Mouse (Mus musculus) left cerebral cortex, postnatal 10 days (tissue): ENCODE data around the gene Cntnap5a. TPM values are rescaled to one million over a fixed set of nuclear protein-coding genes. Genes with fewer than 3 reads are reported as not detected.

Experiments
- DNase-seq, 2 experiments: peaks; one replicate each; pipeline ENCODE4 v3.0.0; 2021 to 2022; ENCODE audit warnings: low spot score in 2 of 2, mixed read lengths in 1 of 2; ENCODE audit errors: extremely low spot score in 1 of 2
- intact Hi-C: fragments of 180-260 bp; cut with DNase I; formaldehyde crosslinking; loops from one replicate; pipeline ENCODE4 v1.15.1; 2025
- total RNA-seq, 2 experiments: library from RNA; stranded (reverse); gene quantifications; 2 replicates each; pipeline ENCODE4 v1.2.3; 2021

Gene Cntnap5a
- total RNA-seq, result 10 to 100 TPM; 28.4 to 30.5 TPM

DNA sequence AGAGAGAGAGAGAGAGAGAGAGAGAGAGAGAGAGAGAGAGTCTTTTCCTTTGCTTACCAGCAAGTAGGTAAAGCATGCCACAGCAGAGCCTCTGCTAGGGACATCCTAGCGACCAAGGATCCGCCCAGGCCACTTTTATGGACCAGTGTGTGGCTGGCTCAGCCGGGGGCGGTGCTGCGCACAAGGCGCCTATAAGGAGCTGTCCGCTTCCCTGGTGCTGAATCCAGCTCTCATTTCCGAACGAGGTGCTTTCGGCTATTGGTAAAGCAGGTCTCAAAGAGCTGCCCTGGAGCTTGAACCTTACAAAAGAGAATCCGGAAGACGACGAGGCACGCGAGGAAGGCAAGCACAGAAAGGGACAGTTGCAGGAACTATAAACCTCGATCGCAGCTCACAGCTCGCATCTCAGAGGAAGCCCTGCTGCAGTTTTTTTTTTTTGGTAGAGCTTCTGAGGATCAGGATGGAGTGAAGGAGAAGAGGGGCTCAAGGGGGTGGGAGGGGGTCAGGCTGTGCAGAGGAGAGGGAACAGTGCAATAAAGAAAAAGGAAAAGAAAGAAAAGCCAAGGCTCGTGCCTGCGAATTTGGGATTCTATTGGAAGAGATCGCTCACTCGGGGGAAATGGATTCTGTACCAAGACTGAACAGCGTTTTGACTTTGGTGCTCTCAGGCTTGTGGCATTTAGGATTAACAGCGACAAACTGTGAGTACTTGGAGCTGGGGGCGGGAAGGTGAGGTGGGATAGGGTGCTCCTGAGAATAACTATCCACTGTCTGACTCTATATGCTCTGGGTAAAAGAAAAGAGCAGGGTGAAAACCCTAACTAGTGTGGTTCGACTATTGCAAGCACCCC, at the start of gene Cntnap5a:
Gene Cntnap5a, plus strand, starts transcription at position 239 of the 851 bp plus-strand sequence.
- DNase-seq, result peak; percentile 46 to 55
- intact Hi-C loops, result loop anchor here (10.0 kb wide), 1 partner anchor 1440 kb away; no protein-coding TSS in a partner anchor

DNA sequence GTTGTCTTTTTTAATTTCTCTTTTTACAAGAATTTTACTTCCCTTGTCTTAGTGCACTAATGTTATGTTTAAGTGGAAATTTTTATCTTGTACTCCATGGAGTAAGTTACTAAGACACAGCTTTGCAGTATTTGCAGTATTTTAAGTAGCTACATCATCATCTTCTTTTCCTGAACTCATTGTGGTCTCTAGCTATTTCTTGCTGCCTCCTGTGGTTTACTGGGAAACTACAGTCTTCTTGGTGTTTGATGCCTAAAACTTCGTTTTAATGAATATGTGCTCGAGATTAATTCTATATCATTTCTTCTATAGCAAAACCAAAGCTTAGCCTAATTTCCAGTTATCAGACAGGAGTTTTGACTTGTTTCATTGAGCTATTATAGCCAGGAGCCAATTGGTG, 37.6 kb upstream of the Cntnap5a start:
- DNase-seq, result no peak
- intact Hi-C loops, result no loop called here

- no peak for DNase-seq
- intact Hi-C loops, result no loop called here
Observed at GRCm38 (mm10) chr1:115658343-115659064, 26.1 kb upstream of the Cntnap5a start.

DNA sequence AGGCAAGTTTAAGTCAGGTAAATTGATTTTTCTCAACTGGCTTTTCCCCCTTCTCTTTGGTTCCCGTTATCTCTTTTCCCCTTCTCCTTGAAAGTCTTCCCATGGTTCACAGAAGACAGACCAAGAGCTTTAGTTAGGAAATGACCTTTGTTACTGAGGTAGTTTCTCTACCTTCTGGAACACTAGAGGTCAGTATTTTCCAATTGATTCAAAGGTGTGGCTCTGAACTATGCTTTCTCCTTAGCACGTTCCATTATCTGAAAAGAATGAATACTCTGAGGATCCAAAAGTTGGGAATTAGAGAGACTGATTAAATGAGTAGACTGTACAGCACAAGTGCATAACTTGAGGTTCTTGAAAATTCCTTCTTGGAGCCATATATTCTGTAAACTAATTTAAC, 1.9 kb downstream of the Cntnap5a start:
- intact Hi-C loops, result loop anchor here (10.0 kb wide), 1 partner anchor 1438 kb away; no protein-coding TSS in a partner anchor
- DNase-seq, result no peak

GRCm38 (mm10) chr1:115699798-115700197, 15.2 kb downstream of the Cntnap5a start:
- DNase-seq, result no peak
- intact Hi-C loops, result no loop called here

GRCm38 (mm10) chr1:115742556-115742955, 58.0 kb downstream of the Cntnap5a start:
- DNase-seq, result no peak
- intact Hi-C loops, result no loop called here

- intact Hi-C loops, result no loop called here
- no peak for DNase-seq
Observed at GRCm38 (mm10) chr1:115745569-115745968, 61.0 kb downstream of the Cntnap5a start.

DNA sequence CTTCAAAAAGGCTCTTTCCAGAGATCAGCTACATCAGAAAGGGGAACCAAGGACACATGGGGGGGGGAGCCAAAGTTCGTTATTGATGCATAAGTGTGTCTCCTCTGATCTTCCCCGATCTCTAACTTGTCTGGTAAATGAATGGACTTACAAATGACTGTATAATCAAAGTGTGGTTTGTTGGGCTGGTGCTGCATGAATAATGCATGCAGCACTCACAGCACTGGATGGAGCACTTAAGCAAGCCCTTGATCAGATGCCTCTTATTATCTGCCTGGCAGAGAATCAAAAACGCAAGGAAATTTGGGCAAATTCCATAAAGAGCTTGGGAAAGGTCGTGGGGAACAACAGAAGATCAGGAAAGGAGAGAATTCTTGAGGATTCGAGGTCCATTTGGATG, 100.2 kb downstream of the Cntnap5a start:
- peak in 1 of 2 experiments; percentile 18 for DNase-seq

GRCm38 (mm10) chr1:115842591-115842990, 158.0 kb downstream of the Cntnap5a start:
- intact Hi-C loops, result no loop called here
- no peak for DNase-seq

More for the DNA sequence above, 100.2 kb downstream of the Cntnap5a start:
- intact Hi-C loops, result no loop called here

- DNase-seq, result no peak
- intact Hi-C loops, result no loop called here
Observed at GRCm38 (mm10) chr1:115847605-115848004, 163.0 kb downstream of the Cntnap5a start.

GRCm38 (mm10) chr1:115852206-115852605, 167.7 kb downstream of the Cntnap5a start:
- DNase-seq, result peak in 1 of 2 experiments; percentile 27
- intact Hi-C loops, result no loop called here

GRCm38 (mm10) chr1:115918396-115918795, 233.8 kb downstream of the Cntnap5a start:
- intact Hi-C loops, result no loop called here
- no peak for DNase-seq

GRCm38 (mm10) chr1:115925953-115926665, 241.6 kb downstream of the Cntnap5a start:
- intact Hi-C loops, result loop anchor here (2.0 kb wide), 1 partner anchor 63 kb away; no protein-coding TSS in a partner anchor
- no peak for DNase-seq

DNA sequence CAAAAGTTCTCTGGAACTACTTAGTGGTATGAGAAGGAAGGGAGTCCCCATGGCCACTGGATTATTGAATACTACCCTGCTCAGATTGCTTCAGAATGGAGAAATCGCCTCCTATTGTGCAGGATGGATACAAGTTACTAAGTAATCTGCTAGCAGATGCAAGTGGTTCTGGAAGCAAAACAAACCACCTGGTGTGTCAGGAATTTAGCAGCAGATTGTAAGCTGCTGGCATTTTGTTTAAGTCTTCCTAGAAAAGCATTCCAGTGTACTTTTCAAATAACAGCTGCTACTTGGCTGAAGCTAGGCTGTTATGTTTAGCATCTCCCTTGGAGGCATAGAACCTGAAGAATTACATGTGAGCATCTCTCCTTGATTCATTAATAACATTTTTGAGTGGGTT, 247.5 kb downstream of the Cntnap5a start:
- intact Hi-C loops, result no loop called here
- DNase-seq, result peak in 1 of 2 experiments; percentile 22

DNA sequence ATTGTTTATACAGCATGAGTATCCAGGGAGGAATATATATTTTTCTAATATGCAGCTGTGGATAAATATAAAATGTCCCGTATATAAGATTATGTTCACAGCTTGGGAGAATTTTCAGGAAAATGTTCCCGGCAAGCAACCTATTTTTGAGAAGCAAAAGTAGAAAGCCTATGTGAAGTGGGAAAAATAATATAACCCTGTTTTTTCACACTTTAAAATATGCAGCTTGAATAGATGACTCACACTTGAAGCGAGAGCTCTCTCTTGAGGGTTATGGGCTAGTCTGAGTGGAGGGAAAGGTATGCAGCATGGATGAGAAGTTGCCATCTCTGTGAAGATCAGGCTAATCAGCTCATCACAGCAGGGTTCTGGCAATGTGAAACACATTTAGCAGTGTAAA, 261.3 kb downstream of the Cntnap5a start:
- intact Hi-C loops, result no loop called here
- DNase-seq, result no peak

- intact Hi-C loops, result no loop called here
- no peak for DNase-seq
Observed at GRCm38 (mm10) chr1:115956528-115956927, 272.0 kb downstream of the Cntnap5a start.

GRCm38 (mm10) chr1:115964993-115965575, 280.5 kb downstream of the Cntnap5a start:
- DNase-seq, result peak; percentile 23 to 33
- intact Hi-C loops, result no loop called here

DNA sequence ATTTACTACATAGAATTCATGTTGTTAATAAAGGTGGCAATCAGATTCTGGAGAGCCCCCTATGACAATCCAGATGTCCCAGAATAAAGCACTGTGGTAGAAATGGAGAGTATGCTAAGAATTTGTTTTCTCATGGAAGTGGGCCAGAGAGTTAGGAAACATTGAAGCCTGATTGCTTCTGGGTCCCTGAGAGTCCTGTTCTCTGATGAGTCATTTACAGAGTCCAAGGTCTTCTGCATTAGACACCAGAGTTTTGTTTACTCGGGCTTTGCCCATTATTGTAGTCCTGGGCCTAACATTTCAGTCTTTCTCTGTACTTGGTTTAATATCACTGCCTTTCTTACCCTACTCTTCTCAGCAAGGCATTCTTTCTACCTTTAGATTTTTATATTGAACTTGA, 305.6 kb downstream of the Cntnap5a start:
- intact Hi-C loops, result no loop called here
- no peak for DNase-seq

DNA sequence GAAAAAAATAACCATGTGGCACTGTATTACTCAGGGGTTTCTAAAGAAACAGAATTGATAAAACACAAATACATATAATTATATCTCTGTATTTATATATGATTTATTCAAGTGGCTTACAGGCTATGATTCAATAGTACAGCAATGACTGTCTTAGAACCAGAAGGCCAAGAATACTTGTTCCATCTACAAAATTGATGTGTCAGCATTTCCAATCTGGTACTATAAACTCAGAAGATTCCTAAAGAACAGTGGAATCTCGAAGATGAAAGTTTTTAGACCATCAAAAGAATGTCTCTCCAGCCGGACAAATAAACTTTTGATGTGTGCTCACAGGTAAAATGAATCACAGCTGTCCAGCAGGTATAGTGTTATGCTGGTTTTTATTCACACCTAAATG, 331.2 kb downstream of the Cntnap5a start:
- DNase-seq, result no peak
- intact Hi-C loops, result no loop called here
